Mouse (Mus musculus): ENCODE data around the gene Glo1. TPM values are rescaled to one million over a fixed set of nuclear protein-coding genes. Genes with fewer than 3 reads are reported as not detected.

The Glo1 gene
- polyA plus RNA-seq, 1 experiment from 2014 or later, result 232 TPM

Other genes starting within 250 kb of the Glo1 start
- 41.3 and 42.0 TPM in 2 replicates for gene Btbd9, start 50.4 kb downstream of the Glo1 start, polyA plus RNA-seq (2016; fragmentation: Nextera tagmentation; extraction: Ambion mirVana)
- gene Dnah8, start 2.5 kb downstream of the Glo1 start, polyA plus RNA-seq (2016; fragmentation: Nextera tagmentation; extraction: Ambion mirVana), result 2.1 and 2.2 TPM in 2 replicates

All from heart, embryonic 12.5 days (tissue).